Mouse (Mus musculus): Measurements from ENCODE around the gene Myl12a.

DNA sequence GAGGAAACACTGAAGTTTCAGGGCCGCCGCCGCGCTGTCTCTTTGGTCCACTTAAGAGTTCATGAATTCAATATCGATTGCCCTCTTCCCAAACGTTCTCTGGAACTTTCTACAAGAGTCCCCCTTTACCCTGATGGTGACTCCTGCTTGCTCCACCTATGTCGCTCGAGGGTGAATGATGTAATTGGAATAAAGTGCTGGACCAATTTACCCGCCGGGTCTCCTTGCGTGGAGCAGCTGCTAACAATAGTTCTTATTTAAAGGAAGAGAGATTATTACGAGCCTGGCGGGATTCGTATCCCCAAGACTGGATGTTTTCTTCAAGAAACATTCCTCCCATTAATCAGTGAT lies at the start of gene Myl12a:
- no peak for TF ChIP-seq CTCF (conservative IDR thresholded peaks at IDR 0.05; ENCODE audit: low read length)
- no peak for TF ChIP-seq NANOG (IDR thresholded peaks at IDR 0.05; ENCODE audit: borderline replicate concordance, low read length)
- TF ChIP-seq POU5F1 (IDR thresholded peaks at IDR 0.05; ENCODE audit: borderline replicate concordance, low read length), result no peak

All from E14TG2a.4 (cell line).